Mouse (Mus musculus) layer of hippocampus, adult 8-10 months (tissue): Measurements from ENCODE around the gene Fndc8. TPM values are rescaled to one million over a fixed set of nuclear protein-coding genes. Genes with fewer than 3 reads are reported as not detected.

ENCODE experiments used
- DNase-seq, 2 experiments: peaks; one replicate each; pipeline ENCODE4 v3.0.0; 2022; ENCODE audit warnings: low spot score in 2 of 2
- total RNA-seq, 4 experiments: library from RNA; stranded (reverse); gene quantifications; 2 replicates each; pipeline ENCODE4 v1.2.4; 2022

Gene Fndc8
- total RNA-seq, 4 experiments from 2014 or later, result not detected

- no peak for DNase-seq
Observed at GRCm38 (mm10) chr11:82869506-82870172, 22.3 kb upstream of the Fndc8 start.

- peak in 1 of 2 experiments; percentile 33 for DNase-seq
Observed at GRCm38 (mm10) chr11:82870173-82871030, 21.5 kb upstream of the Fndc8 start.

DNA sequence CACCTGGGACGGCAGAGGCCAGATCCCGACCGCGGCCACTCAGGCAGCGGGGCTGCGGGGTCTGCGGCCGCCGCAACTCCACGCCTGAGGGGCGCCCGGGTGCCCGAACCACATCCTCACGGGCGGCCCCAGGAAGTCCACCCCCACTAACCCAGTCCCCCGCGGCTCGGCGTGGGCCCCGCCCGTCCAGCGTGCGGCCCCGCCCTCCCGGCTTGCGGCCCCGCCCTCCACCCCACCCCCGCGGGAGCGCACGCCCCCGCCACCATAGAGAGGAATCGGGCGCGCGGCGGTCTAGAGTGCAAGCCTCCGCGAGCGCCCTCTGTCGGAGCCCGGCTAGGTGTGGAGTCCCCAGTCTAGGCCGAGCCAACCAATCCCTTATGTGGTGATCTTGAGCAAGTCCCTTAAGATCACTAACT, 20.9 kb upstream of the Fndc8 start, which contains the start of gene Rffl:
TSS of gene Rffl (minus strand) at position 180 of the 416 bp plus-strand sequence.
- DNase-seq, result peak; percentile 69 to 94

GRCm38 (mm10) chr11:82874924-82875323, 17.0 kb upstream of the Fndc8 start:
- no peak for DNase-seq

GRCm38 (mm10) chr11:82875631-82876030, 16.3 kb upstream of the Fndc8 start:
- no peak for DNase-seq

GRCm38 (mm10) chr11:82877726-82878344, 14.1 kb upstream of the Fndc8 start:
- DNase-seq, result no peak

- DNase-seq, result no peak
Observed at GRCm38 (mm10) chr11:82883180-82883579, 8.7 kb upstream of the Fndc8 start.

DNA sequence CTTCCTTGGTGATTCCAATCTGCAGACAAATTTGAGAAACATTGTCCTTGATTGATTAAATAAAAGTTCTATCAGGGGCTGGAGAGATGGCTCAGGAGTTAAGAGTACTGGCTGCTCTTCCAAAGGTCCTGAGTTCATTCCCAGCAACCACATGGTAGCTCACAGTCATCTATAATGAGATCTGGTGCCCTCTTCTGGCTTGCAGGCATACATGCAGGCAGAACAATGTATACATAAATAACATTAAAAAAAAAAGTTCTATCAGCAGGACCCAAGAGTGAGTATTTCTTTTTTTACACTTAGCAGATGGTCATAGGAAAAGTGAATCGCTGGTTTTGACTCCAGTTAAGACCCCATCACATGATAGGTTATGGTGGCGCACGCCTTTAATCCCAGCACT, 5.4 kb upstream of the Fndc8 start:
- no peak for DNase-seq

- DNase-seq, result no peak
Observed at GRCm38 (mm10) chr11:82888491-82888946, 3.4 kb upstream of the Fndc8 start.

DNA sequence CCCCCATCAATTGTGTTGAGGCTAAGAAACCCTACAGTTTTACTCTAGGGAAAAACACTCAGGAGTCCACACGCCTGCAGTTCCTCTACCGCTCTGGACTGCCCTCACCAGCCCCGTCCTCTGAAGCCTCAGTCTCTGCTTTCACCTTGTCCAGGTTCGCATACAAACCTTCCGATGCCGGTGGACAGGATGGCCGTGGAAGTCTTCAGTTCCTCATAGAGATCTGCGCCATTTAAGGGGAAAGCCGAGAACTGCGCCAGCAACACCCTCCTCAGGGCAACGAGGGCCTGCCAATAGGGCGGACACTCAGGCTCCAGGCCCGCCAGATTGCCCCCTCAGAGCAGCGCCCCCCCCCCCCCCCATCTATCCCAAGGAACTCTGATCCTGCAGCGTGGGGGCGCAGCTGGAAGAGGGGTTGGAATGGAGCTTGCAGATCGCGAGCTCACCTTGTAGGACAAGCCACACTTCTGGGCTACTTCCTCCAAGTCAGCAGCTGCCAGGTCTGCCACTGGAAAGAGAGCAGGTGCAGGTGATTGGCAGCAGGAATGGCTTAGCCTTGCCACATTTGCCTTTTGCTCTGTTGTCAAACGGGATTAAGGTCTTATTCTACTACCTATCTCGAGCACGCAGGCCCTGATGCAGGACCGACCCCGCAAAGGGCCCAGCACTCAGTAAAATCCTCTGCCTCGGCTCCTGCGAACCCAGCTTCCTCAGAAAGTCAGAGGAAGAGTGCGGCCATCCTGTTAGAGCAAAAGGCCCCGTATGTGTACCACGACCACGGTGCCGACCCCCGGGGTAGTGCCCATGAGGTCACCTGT, 2.2 kb upstream of the Fndc8 start:
- DNase-seq, result no peak

- peak; percentile 86 to 92 for DNase-seq
Observed at GRCm38 (mm10) chr11:82890342-82890762, 1.6 kb upstream of the Fndc8 start, which contains the start of gene Rad51d. Gene Rad51d, minus strand, starts transcription at chr11:82890614.

DNA sequence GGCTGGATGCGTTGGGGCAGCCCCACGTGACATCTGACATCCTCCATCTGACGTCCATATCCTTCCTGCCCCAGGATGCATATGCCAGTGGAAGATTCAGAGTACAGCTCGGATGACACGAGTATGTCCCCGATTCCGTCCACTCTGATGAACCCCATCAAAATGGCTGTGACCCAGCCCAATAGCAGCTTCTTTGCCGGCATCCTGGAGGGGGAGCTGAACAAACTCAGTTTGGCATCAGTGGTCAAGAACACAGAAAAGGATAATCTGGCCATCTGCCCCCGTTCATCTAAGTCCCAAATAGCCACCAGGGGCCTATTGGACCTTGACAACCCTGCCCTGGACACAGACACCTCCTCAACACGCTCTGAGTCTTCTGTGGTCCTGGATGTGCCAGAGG, 5.6 kb downstream of the Fndc8 start:
- no peak for DNase-seq

- no peak for DNase-seq
Observed at GRCm38 (mm10) chr11:82899720-82900119, 7.8 kb downstream of the Fndc8 start.

DNA sequence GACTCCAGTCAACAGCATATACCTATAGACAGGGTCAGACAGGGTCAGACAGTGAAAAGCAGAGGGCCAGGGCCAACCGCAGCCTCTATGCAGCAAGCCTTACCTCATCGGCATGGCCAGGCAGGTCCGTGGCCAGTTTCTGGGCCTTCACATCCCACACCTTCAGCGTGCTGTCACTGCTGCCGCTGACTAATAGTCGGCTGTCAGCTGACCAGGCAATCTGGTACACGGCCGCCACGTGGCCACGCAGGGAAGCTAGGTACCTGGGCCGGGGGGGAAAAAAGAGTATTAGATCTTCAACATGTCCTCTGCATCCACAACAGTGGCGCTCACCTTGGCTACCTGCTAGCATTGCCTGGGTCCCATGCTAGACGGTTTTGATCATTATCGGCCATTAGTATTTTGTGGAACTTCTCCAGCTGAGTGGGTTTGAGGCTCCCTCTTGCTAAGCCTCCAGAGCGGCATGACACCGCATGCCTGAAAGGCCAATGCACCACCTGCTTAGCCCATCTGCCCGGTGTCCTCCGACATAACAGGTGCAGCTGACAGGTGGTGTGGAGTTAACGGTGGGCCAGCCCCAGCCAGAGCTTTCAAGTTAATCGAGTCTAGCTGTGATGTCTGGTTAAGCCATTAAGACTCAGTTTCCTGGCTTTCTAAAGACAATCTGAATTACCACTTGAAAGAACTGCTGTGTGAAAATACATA, 9.8 kb downstream of the Fndc8 start:
- DNase-seq, result no peak

- no peak for DNase-seq
Observed at GRCm38 (mm10) chr11:82904952-82905351, 13.0 kb downstream of the Fndc8 start.

GRCm38 (mm10) chr11:82905816-82906215, 13.9 kb downstream of the Fndc8 start:
- DNase-seq, result no peak

DNA sequence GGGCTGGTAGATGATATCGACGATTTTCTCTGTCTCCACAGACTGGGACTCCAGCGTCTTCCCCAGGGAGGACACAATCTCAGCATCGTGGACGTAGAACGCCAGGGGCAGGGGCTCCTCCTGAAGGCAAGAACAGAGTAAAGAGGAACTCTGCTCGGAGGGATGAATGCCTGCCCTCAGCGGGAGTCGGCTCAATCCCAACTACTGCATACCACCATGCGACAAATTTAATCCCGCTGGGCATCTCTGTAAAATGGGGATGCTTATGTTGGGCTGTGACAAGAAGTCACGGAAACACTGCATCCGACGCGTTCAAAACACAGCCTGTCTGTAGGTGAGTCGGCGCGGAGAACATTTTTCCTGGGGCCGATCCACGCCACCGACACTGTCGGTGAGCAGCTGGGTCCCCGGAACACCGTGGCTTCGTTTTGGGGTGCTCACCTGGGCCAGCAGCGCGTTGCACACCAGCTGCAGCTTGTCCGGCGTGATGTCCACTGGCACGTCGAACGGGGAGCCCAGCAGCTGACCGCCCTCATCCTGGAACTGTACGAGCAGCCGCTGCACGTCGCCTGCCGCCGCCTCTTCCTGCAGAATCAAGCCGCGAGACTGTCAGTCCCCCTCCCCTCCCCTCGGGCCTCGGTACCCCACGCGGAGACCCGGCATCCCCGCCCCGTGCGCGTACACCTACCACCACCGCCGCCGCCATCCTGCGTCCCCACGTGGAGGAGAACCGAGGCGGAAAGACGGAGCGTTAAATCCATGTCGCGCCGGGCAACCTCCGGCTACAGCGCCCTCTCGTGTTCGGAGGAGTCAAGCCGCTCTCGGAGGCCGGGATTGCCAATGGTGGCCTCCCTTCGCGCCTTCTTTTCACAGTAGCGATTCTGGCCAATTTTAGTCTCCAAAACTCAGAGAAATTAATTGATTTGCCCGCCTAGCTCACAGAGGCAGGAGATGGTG, 16.0 kb downstream of the Fndc8 start, which contains the start of gene Nle1:
TSS of gene Nle1 (minus strand) at position 761 of the 957 bp plus-strand sequence.
- peak; percentile 83 to 91 for DNase-seq

DNA sequence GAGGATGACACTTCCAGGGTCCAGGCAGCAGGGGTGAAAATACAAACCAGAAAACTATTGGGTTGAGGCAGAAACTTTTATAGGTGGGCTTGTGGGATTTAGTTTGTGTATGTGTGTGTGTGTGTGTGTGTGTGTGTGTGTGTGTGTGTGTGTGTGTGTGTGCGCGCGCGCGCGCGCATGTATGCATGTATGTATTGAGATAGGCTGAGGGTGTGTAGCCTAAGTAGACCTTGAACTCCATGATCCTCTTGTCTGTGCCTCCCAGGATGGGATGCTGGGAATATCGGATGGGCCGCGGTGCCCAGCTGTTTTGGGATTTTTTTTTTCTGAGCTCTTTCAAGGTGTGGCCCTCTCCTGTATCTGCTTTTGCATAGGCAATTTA, 16.7 kb downstream of the Fndc8 start:
- DNase-seq, result no peak

- DNase-seq, result no peak
Observed at GRCm38 (mm10) chr11:82910250-82910649, 18.3 kb downstream of the Fndc8 start, which contains the start of gene Unc45b. Gene Unc45b, plus strand, starts transcription at chr11:82910550.
